Mouse (Mus musculus): ENCODE data around the gene Taok3.

Taok3 gene

DNA sequence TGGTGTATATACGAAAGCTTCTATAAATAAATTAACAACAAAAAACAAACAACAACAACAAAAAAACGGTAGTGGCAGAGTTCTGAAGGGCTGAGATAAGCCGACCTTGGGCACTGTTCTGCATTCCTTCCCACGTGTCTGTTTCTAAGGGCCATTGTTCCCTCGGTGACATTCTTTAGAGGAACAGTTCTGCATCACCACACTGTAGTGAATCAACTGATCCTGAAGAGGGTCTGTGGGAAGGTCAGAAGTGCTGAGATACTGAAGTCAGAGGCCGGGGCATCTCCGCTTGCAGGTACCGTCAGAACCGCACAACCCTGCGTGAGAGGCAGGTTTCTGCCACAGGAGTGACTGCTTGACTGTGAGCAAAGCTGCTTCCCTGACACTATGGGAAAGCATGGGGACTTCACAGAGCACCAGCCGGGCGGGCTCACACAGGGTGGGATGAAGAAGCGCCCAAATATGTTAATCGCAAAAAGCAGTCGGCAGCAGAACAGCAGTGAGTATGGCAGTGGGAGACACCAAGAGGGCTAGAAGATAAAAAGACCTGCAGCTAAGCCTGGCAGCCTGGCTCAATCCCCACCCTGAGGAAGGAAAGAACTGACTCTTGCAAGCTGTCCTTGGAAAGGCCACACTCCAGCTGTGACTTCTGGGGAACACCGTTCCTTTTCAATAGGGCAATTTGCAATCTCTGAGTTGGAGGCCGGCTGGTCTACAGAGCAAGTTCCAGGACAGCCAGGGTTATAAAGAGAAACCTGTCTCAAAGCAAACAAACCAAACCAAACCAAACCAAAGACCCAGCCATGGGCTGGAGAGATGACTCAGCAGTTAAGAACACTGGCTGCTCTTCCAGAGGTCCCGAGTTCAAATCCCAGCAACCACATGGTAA is 184.0 kb downstream of the Taok3 start:
- no peak for DNase-seq (ENCODE audit: low spot score)

DNA sequence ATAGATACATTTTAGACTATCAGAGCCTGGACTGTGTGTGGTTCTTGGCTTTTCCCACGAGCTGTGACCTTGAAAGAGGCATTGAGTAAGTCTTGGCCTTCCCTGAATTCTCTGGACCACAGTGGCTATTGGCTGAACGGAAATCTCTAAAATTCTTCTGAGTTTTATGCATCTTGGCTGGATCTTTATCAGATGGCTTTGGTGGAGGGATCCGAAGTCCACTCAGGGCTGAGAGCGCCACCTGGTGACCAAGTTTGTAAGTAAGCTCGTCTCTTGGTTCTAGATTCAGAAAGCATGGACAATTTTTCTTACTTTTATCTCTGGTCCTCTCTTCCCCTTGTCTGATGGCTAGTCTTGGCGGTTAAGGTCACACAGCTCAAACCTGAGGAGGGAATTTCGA is 185.0 kb downstream of the Taok3 start:
- peak; percentile 76 for DNase-seq (ENCODE audit: low spot score)

DNA sequence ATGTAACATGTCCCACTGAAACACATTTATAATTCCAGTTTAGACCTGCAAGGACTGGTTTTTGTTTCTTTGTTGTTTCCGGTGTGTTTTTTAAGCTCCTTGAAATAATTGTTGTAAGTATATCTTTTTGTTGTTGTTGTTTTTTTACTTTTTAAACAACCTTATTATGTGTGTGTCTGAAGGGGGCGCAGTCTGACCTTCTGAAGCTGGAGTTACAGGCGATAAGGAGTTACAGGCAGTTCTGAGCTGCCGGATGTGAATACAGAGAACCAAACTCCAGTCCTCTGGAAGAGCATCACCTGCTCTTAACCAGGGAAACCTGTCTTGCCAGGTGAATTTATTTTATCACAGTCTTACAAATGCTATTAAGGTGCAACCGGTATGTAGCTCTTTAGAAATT is 185.8 kb downstream of the Taok3 start:
- no peak for DNase-seq (ENCODE audit: low spot score)

DNA sequence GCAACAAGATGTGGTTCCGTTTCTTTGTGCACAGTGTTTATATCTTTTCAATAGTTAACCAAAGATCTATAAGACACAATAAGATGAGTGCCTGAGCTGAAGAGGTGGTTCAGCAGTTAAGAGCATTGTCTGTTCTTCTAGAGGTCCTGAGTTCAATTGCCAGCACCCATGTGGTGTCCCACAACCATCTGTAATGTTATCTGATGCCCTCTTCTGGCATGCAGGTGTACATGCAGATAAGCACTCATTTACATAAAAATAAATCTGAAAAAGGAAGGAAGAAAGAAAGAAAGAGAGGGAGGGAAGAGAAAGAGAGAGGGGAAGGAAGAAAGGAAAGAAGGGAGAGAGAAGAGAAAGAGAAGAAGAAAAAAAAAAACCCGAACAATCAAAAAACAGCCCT is 186.9 kb downstream of the Taok3 start:
- DNase-seq (ENCODE audit: low spot score) = no peak

DNA sequence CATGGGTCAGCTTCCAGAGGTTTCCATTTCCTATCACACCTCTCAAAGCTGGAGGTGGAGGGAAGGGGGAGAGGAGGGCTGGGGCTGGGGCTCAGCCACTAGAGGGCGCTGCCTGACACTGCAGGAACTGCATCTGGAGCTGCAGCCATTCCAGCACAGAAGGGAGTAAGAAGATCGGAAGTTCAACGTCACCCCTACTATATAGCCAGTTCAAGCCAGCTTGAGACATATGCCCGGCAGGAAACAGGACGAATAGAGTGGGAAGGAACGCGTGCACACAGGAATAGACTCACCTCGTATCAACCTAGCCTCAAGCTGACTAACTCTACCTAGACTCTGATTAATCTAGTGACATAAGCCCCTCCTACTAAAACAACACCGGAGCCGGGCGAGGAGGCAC is 187.8 kb downstream of the Taok3 start:
- DNase-seq (ENCODE audit: low spot score) = peak; percentile 81

DNA sequence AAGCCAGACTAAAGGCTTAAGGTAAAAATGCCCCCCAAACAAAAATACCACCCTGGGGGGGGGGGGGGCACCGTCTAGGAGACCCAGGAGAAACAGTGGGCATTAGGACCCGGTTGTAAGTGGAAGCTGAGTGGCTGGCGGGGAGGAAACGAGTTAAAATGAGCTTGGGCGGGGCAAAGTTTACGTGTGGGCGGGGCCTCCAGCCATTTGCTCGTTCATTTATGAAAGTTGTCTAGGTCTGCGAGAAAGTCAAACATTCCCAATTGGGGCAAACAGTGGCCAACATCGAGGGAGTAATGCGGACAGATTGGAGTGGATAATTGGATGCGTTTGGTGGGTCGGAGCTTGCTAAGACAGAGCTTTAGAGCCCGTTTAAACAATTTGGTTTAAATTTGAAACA is 193.5 kb downstream of the Taok3 start:
- peak; percentile 71 for DNase-seq (ENCODE audit: low spot score)

DNA sequence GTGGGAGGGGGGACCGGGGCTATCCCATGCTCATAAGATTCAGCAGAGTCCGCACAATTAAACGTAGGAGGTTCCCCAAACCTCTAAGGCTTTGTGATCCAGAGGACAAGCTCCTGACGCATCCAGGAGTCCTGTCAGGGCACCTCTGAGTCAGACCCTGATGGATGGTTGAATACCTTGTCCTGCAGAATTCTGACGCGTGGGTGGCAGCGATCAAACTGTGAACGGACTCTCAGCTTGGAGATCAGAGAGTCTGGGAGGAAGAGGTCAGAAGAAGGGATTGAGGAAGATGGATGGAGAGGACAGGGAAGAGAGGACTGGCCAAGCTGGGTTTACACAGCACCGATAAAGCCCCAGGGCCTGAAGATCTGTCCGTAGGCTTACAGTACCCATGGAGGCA is 194.0 kb downstream of the Taok3 start:
- no peak for DNase-seq (ENCODE audit: low spot score)

DNA sequence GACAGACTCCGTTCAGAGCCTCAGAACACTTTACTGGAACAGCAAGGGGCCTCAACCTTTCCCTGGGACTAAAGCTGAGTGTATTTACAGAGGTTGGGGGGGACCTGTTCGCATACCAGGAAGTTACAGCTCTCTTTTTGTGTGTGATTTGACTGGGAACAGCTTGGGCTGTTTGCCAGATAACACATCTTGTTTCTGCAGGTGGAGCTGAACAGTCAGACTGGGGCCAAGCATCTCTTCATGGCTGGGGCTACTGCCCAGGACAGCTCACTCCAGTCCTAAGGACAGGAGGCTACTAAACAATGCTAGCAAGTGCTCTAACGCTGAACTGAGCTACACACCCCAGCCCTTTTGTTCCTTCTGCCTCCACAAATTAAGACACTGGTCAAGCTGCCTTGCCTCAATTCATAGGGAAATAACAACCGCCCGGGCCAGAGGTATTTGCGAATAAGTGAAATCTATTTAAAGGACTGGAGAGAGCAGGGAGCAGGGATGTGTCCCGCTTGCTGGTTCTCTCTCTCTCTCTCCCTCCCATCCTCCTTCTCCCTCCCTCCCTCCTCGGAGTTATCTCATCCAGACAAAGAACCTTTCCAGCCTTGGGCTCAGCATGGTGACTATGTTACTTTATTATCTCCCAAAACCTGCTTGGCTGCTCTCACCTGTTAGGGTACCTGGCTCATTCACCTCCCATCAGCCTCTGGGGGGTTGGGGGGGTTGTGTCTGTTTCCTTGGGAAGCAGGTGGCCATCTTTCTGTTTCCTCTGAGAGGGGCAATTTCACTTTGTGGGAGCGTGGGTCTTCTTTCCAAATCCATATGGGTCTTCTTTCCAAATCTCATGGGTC is 194.9 kb downstream of the Taok3 start:
- DNase-seq (ENCODE audit: low spot score) = peak; percentile 37

DNA sequence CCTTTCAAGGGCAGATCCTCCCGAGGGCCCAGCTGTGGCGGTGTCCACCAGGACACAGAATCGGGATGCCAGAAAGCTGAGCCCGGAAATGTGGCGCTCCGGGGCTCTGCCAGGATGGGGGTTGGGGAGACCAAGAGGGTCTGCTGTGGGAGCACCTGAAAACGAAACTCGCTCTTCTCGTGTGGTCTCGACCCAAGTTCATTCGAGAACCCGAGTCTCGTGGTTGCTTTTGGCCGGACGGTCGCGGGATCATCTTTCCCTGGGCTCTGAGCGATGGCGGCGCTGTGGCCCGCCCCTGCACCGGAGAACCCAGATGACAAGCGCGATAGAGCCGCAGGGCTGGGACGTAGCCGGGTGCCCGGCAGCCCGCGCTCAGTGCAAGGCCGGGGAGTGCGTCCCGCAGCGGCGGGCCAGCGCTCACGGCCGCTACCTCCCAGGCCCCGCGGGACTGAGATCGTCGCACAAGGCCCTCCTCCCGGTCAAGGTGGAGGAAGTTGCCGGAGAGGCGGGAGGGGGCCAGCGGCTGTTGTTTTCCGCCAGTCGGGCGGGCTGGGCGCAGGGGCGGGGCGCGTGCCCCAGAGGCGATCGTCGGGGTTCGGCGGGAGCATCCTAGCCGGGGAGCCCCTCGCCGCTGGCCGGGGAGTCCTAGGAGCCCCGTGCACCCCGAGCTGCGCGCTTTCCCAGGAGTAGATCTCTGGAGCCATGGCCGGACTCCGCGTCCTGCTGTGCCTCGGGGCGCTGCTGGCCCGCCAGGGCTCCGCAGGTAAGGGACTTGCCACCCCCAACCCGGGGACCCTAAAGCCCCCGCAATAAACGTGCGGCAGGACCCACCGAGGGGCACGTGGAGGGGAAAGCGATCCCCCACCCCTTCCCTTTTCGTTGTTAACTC is 199.1 kb downstream of the Taok3 start, which contains the start of gene Vsig10:
Vsig10 (plus strand) TSS at position 343 of the 889 bp plus-strand sequence.
- peak; percentile 68 for DNase-seq (ENCODE audit: low spot score)

DNA sequence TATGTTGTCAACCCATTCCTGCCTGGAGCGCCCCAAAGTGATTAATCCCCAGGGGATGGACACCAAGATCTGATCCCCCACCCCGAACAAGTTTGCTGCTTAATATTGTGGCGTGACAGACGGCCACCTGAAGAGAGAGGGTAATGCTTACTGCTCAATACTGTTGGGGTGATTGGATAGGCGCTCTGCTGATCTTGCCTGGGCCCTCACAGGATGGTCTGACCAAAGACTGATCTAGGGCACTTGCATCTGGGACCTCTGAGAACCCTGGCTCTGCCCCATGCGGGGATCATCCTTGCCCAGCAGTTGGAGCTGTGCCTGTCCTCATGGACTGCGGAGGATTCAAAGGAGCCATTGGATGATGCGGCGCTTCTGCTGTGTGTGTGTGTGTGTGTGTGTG is 203.8 kb downstream of the Taok3 start:
- no peak for DNase-seq (ENCODE audit: low spot score)

Data from lung, postnatal 25 days (tissue).